Mouse (Mus musculus) spleen, postnatal 36 days (tissue): ENCODE measurements at regions not wholly inside any gene's neighbourhood (a gene's known extent, or its start where the extent isn't known, plus 50 kb on each side); places are given as distances from the start of the nearest gene placed in this dataset.

ENCODE experiments used
- DNase-seq, 2 experiments: peaks; one replicate each; pipeline ENCODE4 v3.0.0; 2022; ENCODE audit warnings: low spot score in 2 of 2, mixed read lengths in 1 of 2

DNA sequence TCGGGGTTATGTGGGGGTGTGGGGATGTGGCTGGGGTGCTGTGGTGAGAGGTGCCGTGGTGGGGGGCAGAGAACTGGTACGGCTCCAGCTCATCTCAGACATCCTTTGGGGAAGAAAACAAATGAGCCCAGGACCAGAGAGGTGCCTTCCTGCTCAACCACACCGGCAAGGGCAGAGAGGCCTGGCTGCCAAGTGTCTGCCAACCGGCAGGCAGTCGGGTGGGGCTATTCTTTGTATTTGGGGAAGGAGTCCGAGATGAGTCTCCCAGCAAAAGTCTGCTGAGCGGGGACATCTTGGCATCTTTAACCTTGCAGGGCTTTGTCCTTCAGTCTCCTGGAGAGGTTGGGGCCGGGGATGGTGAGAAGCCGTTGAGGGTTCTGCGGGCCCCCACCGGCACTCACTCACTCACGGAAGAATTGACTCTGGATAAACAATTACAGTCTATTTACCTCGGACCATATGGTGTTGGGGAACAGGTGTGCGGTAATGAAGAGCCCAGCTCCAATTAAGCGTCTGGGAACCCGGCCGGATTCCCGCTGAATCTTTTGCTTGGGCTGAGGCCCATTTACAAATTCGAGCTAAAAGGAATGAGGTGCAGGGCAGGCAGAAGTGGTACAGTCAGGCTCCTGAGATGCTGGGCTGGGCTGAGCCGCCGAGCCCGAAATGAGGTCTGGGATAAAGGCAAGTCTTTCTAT lies 108.7 kb upstream of the Sdk2 start:
- DNase-seq = no peak

DNA sequence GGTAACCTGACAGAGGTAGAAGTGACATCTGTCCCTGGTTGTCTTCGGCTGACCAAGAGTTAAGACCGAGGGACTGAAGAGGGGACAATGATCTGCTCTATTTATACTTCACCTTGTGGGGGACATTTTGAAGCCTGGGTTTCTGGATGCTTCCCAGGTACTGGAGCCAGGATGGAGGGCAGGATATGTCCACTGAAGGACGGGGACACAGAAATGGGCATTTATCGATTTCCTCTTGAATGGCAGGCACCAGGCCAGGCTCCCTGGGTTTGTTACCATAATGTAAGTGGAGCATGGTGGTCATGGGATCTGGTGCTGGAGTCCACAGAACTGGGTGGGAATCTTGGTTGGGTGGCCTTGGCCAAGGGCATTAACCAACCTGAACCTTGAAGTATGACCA lies 108.0 kb upstream of the Sdk2 start:
- DNase-seq = no peak

DNA sequence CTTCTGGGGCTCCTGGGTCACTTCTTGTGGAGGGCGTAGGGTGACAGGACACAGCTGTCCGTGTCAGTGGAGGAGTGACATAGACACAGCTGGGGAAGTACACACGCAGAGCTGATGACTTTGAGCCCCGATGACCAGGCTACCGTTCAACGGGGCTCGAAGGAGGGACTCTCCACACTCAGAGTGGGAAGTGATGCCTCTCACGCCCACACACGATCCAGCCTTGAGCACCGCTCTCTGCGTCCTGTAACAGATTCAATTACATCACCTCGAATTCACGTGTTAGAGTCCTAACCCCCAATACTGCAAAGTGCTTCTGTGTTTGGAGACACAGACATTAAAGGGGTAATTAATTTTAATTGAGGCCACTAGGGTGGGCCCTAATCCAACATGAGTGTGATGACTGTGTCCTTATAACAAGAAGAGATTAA lies 101.4 kb upstream of the Sdk2 start:
- DNase-seq = peak; percentile 4 to 13

DNA sequence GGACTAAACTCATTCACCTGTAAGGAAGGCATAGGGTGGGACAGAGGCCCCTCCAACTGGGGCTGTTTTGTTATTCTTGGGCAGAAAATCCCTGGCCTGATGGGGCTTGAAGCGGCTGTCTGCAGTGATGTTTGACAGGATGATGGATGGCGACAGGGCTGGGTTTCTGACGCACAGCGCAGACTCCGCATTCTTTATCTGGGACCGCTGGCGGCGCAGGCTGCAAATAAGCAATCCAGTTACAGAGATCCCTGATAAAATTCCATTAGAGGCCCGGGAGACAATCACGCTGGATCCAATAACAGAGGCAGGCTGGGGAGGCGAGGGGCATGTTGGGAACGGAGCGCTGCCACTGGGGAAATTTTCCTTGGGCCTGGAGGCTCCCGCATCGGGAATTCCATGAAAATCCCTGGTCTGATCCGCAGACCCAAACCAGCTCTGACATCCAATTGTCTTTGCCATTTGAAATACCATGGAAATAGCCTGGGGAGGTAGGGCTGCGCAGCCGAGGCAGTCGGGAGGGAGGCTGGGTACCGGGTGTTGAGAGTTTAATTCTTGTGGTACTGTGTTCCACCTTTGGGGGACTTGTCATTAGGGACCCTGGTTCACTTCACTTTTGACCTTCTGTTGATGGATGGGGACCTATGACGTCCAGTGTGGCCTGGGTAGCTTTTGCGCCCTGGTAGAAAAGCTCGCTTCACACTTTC lies 99.0 kb upstream of the Sdk2 start:
- DNase-seq = no peak

DNA sequence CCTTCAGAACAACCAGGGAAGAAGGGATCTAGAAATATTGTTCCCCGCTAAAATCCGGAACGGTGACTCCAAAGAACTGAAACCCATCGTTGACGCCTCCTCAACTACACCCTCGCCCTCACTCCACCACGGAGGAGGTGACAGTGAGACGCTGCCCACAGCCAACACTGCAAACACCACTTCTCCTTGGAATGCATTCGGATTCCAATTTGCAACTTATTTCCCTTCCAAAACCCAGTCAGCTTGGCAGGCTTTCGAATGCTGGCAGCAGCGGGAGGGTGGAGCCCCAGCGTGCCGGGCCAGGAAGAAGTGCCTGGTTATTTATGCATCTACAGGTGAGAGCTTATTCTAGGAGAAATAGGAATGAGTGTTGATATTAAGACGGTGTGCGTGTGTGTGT lies 85.9 kb upstream of the Sdk2 start:
- DNase-seq = no peak

DNA sequence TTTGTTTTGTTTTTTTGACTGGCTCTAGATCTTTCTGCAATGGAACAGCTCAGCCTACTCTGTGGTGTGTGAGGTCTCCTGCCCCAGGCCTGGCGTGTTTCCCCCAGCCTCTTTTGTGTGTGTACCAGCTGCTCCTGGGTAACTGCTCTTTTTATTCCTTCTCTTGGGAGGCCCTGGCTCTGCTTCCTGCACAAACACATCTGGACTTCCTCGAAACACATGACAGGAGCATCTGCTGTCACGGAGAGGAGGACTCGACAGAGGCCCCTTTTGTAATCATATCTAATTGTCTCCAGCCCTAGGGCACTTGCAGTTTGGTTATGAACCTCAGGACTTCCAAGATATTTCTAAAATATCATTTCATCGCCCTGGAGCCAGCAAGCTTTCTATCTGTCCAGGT lies 79.5 kb upstream of the Sdk2 start:
- DNase-seq = no peak

DNA sequence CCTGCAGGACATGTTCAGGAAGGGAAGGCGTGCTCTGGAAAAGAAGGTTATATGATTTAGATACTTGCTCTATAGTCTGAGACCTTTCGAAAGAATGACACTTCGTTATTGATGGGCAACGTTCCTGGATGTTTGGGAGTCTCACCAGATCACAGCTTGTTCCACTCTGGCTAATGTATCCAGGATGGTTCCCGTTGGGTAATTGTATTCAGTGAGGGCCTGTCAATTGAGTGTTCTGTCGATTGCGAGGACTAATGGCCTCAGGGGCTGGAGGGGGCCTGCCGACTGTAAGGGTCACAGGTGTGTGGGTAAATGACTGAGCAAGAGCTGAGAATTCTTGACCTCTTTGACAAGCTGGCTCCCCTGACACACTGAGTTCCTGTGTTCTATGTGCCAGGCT lies 62.4 kb upstream of the Sdk2 start:
- DNase-seq = no peak

DNA sequence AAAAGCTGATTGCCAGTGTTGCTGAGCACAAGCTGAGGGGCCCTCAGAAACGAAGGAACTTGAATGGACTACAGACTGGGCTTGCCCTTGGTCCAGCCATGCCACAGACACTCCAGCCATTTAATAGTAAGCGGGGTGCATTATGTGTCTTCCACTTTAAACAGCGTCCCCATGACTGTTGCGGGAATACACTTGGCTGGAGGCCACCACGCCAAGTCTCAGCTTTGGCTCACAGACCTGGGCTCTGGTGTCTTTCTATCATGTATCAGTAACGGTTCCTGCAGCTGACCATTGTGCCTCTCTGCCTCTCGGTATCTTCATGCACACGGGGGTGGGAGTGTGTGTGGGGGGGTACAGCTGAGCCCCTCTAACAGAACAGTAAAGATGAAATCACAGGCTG lies 62.0 kb upstream of the Sdk2 start:
- no peak for DNase-seq

DNA sequence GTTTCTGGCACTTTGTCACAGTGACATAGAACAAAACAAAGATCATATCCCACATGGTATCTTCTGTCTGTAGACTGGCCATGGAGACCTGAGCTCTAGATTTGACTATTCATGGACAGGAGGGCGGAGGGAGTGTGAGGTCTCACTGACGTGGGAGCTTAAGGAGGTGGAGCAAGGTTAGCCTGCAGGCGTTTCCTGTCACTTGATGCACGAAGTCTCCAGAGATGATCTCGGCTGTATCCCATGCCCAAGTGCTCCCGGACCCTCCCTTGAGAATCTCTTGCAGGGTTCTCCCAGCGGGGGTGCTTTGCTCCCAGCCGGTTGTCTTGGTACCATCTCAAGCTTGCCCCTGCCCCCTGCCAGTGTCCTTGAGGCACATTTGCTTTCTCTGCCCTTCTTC lies 60.6 kb upstream of the Sdk2 start:
- no peak for DNase-seq

DNA sequence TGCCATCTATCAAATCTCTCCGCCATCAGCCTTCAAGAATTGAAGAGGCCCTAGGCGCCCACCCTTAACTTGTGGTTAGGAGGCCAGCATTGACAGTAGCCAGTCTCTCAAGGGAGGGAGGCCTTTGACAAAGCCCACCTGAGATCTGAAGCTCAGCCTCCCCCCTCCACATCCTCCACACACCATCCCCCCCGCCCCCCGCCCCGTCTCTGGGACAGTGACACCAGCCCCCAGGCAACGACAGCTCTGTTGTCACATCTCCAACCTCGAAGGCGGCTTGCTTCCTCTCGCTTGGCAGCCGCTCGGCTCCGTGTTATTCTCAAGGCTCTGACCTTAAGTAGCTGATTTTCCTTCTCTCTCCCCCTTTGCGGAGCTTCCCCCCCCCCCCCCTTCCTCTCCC lies 55.3 kb upstream of the Sdk2 start:
- DNase-seq = no peak

DNA sequence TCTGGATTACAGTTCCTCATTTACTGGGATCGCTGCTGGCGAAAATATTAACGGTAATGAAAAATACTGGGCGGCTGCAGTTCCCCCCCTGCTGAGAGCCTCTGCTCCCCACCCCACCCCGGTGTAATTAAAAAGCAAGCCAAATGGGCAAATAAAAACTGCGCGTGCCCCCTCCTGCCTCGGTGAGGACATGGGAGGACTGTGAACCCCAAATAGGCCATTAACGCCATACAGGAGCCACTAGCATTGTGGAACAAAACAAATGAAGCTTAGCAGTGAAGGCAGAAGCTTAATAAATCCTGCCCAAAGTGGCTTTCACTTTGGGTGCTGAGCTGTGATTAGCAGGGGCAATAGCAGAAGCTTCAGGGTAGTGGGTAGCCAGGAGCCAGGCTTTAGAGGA lies 52.3 kb upstream of the Sdk2 start:
- no peak for DNase-seq
